Mouse (Mus musculus) lung, embryonic 16.5 days (tissue): ENCODE results near the gene Rnps1. TPM values are rescaled to one million over a fixed set of nuclear protein-coding genes. Genes with fewer than 3 reads are reported as not detected.

Source experiments
- ATAC-seq: fragments of 200-750 bp; cut with Nextera tagmentation; 2 replicates; pipeline ENCODE4 v1.8.0; 2017; ENCODE audit warnings: low read depth, mild to moderate bottlenecking, moderate library complexity
- H3K27ac ChIP-seq: fragments of 300-500 bp; sonication (generic); 2 replicates; pipeline ENCODE4 v1.5.1; 2014; ENCODE audit warnings: mild to moderate bottlenecking, control low read depth, low read length
- H3K27me3 ChIP-seq: fragments of 300-500 bp; sonication (generic); 2 replicates; pipeline ENCODE4 v1.6.1; 2014; ENCODE audit warnings: low read depth, low read length, mixed read lengths; ENCODE audit not compliant: control insufficient read depth, insufficient read depth
- H3K36me3 ChIP-seq: fragments of 300-500 bp; sonication (generic); 2 replicates; pipeline ENCODE4 v1.6.1; 2014; ENCODE audit warnings: low read length; ENCODE audit not compliant: control insufficient read depth, insufficient read depth
- H3K4me1 ChIP-seq: fragments of 300-500 bp; sonication (generic); replicated peaks from 2 replicates; pipeline ENCODE4 v1.6.1; 2014; ENCODE audit warnings: low read length, mixed read lengths; ENCODE audit not compliant: control insufficient read depth, insufficient read depth
- H3K4me2 ChIP-seq: fragments of 300-500 bp; sonication (generic); 2 replicates; pipeline ENCODE4 v1.6.1; 2014; ENCODE audit warnings: low read depth, low read length, control low read depth
- H3K4me3 ChIP-seq: fragments of 300-500 bp; sonication (generic); 2 replicates; pipeline ENCODE4 v1.5.1; 2014; ENCODE audit warnings: mild to moderate bottlenecking, low read length, control low read depth
- H3K9ac ChIP-seq: fragments of 300-500 bp; sonication (generic); 2 replicates; pipeline ENCODE4 v1.6.1; 2014; ENCODE audit warnings: low read length, control low read depth
- H3K9me3 ChIP-seq: fragments of 300-500 bp; sonication (generic); 2 replicates; pipeline ENCODE4 v1.6.1; 2016; ENCODE audit warnings: low read length; ENCODE audit not compliant: control insufficient read depth
- WGBS: fragments of 180-500 bp; shearing (Covaris S2); extraction: QIAGEN DNeasy Blood & Tissue Kit; methylation state at CpG from one replicate; pipeline ENCODE4 v1.1.7; 2014; 5-methylcytosine and 5-hydroxymethylcytosine counted together
- polyA plus RNA-seq: library from polyadenylated mRNA; unstranded; fragments of >200 nt; fragmentation: Nextera tagmentation; extraction: Ambion mirVana; gene quantifications from 2 replicates; pipeline ENCODE4 v1.2.1, GENCODE M21; 2015

Gene Rnps1
- 226 and 246 TPM in 2 replicates for polyA plus RNA-seq

GRCm38 (mm10) chr17:24414230-24414976 lies at the start of gene Rnps1:
Rnps1 (plus strand) TSS chr17:24414565.
- H3K4me2 ChIP-seq: peak within 1 kb of the TSS; percentile 93
- peak within 1 kb of the TSS; percentile 72 for H3K4me3 ChIP-seq
- whole genome bisulfite sequencing: under 1% methylated on average over 64 of the region's 64 CpGs
- ATAC-seq: peak; percentile 97
- peak within 1 kb of the TSS; percentile 91 for H3K27ac ChIP-seq
- H3K9me3 ChIP-seq: no peaks in the 10 kb centered on the region
- no peaks in the 10 kb centered on the region for H3K27me3 ChIP-seq
- peak within 1 kb of the TSS; percentile 82 for H3K9ac ChIP-seq
- H3K36me3 ChIP-seq: peaks cover 23% of the 10 kb centered on the region
- peaks cover 13% of the 10 kb centered on the region for H3K4me1 ChIP-seq

- no peak overlapping the region for H3K4me2 ChIP-seq
- no peak overlapping the region for H3K4me3 ChIP-seq
- no peaks in the 10 kb centered on the region for H3K27me3 ChIP-seq
- peak overlapping the region; percentile 69 for H3K27ac ChIP-seq
- peaks cover 7% of the 10 kb centered on the region for H3K36me3 ChIP-seq
- no peak overlapping the region for H3K9ac ChIP-seq
- H3K9me3 ChIP-seq: no peaks in the 10 kb centered on the region
- peak; percentile 89 for ATAC-seq
- H3K4me1 ChIP-seq: peaks cover 19% of the 10 kb centered on the region
- 35% methylated on average over 13 of the region's 13 CpGs for WGBS
Measured at GRCm38 (mm10) chr17:24365863-24366262, 48.5 kb upstream of the Rnps1 start.

- peak; percentile 66 for ATAC-seq
- no peak overlapping the region for H3K4me3 ChIP-seq
- no peaks in the 10 kb centered on the region for H3K27me3 ChIP-seq
- H3K27ac ChIP-seq: no peak overlapping the region
- no peaks in the 10 kb centered on the region for H3K9me3 ChIP-seq
- H3K9ac ChIP-seq: no peak overlapping the region
- H3K4me1 ChIP-seq: no peaks in the 10 kb centered on the region
- H3K36me3 ChIP-seq: peaks cover 5% of the 10 kb centered on the region
- WGBS: 60% methylated on average over 4 of the region's 5 CpGs
- no peak overlapping the region for H3K4me2 ChIP-seq
Measured at GRCm38 (mm10) chr17:24375094-24375712, 39.2 kb upstream of the Rnps1 start.

GRCm38 (mm10) chr17:24375886-24376285 lies 38.5 kb upstream of the Rnps1 start:
- H3K27ac ChIP-seq: no peak overlapping the region
- no peaks in the 10 kb centered on the region for H3K9me3 ChIP-seq
- no peak for ATAC-seq
- no peak overlapping the region for H3K4me2 ChIP-seq
- no peak overlapping the region for H3K9ac ChIP-seq
- H3K27me3 ChIP-seq: no peaks in the 10 kb centered on the region
- no peaks in the 10 kb centered on the region for H3K4me1 ChIP-seq
- 88% methylated on average over 6 of the region's 6 CpGs for WGBS
- peaks cover 5% of the 10 kb centered on the region for H3K36me3 ChIP-seq
- no peak overlapping the region for H3K4me3 ChIP-seq

- 61% methylated on average over 2 of the region's 2 CpGs for WGBS
- H3K4me1 ChIP-seq: no peaks in the 10 kb centered on the region
- no peak overlapping the region for H3K4me2 ChIP-seq
- no peak overlapping the region for H3K9ac ChIP-seq
- H3K9me3 ChIP-seq: no peaks in the 10 kb centered on the region
- H3K27ac ChIP-seq: no peak overlapping the region
- no peaks in the 10 kb centered on the region for H3K27me3 ChIP-seq
- peaks cover 5% of the 10 kb centered on the region for H3K36me3 ChIP-seq
- no peak overlapping the region for H3K4me3 ChIP-seq
- ATAC-seq: no peak
Measured at GRCm38 (mm10) chr17:24378496-24378895, 35.9 kb upstream of the Rnps1 start.

GRCm38 (mm10) chr17:24383789-24384188 lies 30.6 kb upstream of the Rnps1 start:
- no peaks in the 10 kb centered on the region for H3K27me3 ChIP-seq
- H3K27ac ChIP-seq: no peak overlapping the region
- H3K4me1 ChIP-seq: no peaks in the 10 kb centered on the region; the same call in 1 of the 2 replicates
- ATAC-seq: peak; percentile 72
- H3K4me3 ChIP-seq: no peak overlapping the region
- no peaks in the 10 kb centered on the region for H3K9me3 ChIP-seq
- 47% methylated on average over 8 of the region's 8 CpGs for WGBS
- H3K4me2 ChIP-seq: no peak overlapping the region
- H3K36me3 ChIP-seq: peaks cover 8% of the 10 kb centered on the region
- H3K9ac ChIP-seq: no peak overlapping the region

GRCm38 (mm10) chr17:24388711-24389110 lies 25.7 kb upstream of the Rnps1 start:
- Histone ChIP-seq H3K27ac (no peak overlapping the region), H3K36me3 (peaks cover 11% of the 10 kb centered on the region), H3K4me3 (no peak overlapping the region), H3K4me1 (no peaks in the 10 kb centered on the region; the same call in 1 of the 2 replicates), H3K27me3 (no peaks in the 10 kb centered on the region), H3K9me3 (no peaks in the 10 kb centered on the region), H3K9ac (no peak overlapping the region), H3K4me2 (no peak overlapping the region)
- no peak for ATAC-seq
- WGBS: 65% methylated on average over 5 of the region's 5 CpGs

GRCm38 (mm10) chr17:24389865-24390264 lies 24.5 kb upstream of the Rnps1 start:
- H3K27ac ChIP-seq: no peak overlapping the region
- H3K4me2 ChIP-seq: no peak overlapping the region
- no peak overlapping the region for H3K9ac ChIP-seq
- H3K9me3 ChIP-seq: no peaks in the 10 kb centered on the region
- WGBS: 3% methylated on average over 2 of the region's 2 CpGs
- peak; percentile 31; the same call in 1 of the 2 replicates for ATAC-seq
- no peak overlapping the region for H3K4me3 ChIP-seq
- H3K4me1 ChIP-seq: no peaks in the 10 kb centered on the region
- H3K36me3 ChIP-seq: peaks cover 11% of the 10 kb centered on the region; the same call in 1 of the 2 replicates
- no peaks in the 10 kb centered on the region for H3K27me3 ChIP-seq

- H3K4me3 ChIP-seq: no peak overlapping the region
- ATAC-seq: no peak
- no peaks in the 10 kb centered on the region for H3K27me3 ChIP-seq
- H3K9me3 ChIP-seq: no peaks in the 10 kb centered on the region
- H3K9ac ChIP-seq: no peak overlapping the region
- WGBS: 70% methylated on average over 8 of the region's 8 CpGs
- H3K4me2 ChIP-seq: no peak overlapping the region
- no peaks in the 10 kb centered on the region for H3K4me1 ChIP-seq
- no peak overlapping the region for H3K27ac ChIP-seq
- H3K36me3 ChIP-seq: peaks cover 9% of the 10 kb centered on the region; the same call in 1 of the 2 replicates
Measured at GRCm38 (mm10) chr17:24391149-24391548, 23.2 kb upstream of the Rnps1 start.
